Mouse (Mus musculus) urinary bladder, adult 2 months (tissue): ENCODE data around the gene Ank. TPM values are rescaled to one million over a fixed set of nuclear protein-coding genes. Genes with fewer than 3 reads are reported as not detected.

ENCODE experiments used
- DNase-seq: peaks from one replicate; pipeline ENCODE4 v3.0.0; 2022; ENCODE audit warnings: low spot score
- polyA plus RNA-seq: library from polyadenylated mRNA; depleted of rRNA; stranded (reverse); fragments of >200 nt; gene quantifications from 2 replicates; pipeline ENCODE4 v1.2.3, GENCODE M21; 2012

The Ank gene
- polyA plus RNA-seq, 1 experiment = 53.4 TPM

GRCm38 (mm10) chr15:27597516-27597915, 131.0 kb downstream of the Ank start:
- no peak for DNase-seq

- no peak for DNase-seq
These were observed 132.4 kb downstream of the Ank start for GRCm38 (mm10) chr15:27598786-27599385.

GRCm38 (mm10) chr15:27600524-27600923, 134.0 kb downstream of the Ank start:
- DNase-seq = no peak

GRCm38 (mm10) chr15:27604558-27604957, 138.1 kb downstream of the Ank start:
- DNase-seq = no peak

GRCm38 (mm10) chr15:27605252-27605651, 138.8 kb downstream of the Ank start:
- no peak for DNase-seq

- no peak for DNase-seq
These were observed 143.1 kb downstream of the Ank start for GRCm38 (mm10) chr15:27609554-27609953.

GRCm38 (mm10) chr15:27612533-27613221, 146.2 kb downstream of the Ank start:
- DNase-seq = no peak

- DNase-seq = no peak
These were observed 146.8 kb downstream of the Ank start for GRCm38 (mm10) chr15:27613255-27613654.

- no peak for DNase-seq
These were observed 149.7 kb downstream of the Ank start for GRCm38 (mm10) chr15:27616159-27616558.

GRCm38 (mm10) chr15:27617227-27617626, 150.8 kb downstream of the Ank start:
- no peak for DNase-seq

GRCm38 (mm10) chr15:27618778-27619533, 152.5 kb downstream of the Ank start:
- no peak for DNase-seq

- DNase-seq = no peak
These were observed 153.2 kb downstream of the Ank start for GRCm38 (mm10) chr15:27619683-27620082.

- DNase-seq = no peak
These were observed 154.2 kb downstream of the Ank start for GRCm38 (mm10) chr15:27620475-27621185.

GRCm38 (mm10) chr15:27623286-27623685, 156.8 kb downstream of the Ank start:
- DNase-seq = no peak

- no peak for DNase-seq
These were observed 158.8 kb downstream of the Ank start for GRCm38 (mm10) chr15:27625014-27625889.

GRCm38 (mm10) chr15:27625890-27626255, 159.4 kb downstream of the Ank start:
- DNase-seq = no peak

GRCm38 (mm10) chr15:27626314-27626713, 159.8 kb downstream of the Ank start:
- DNase-seq = no peak

- no peak for DNase-seq
These were observed 161.3 kb downstream of the Ank start for GRCm38 (mm10) chr15:27627794-27628193.

GRCm38 (mm10) chr15:27629046-27629445, 162.6 kb downstream of the Ank start:
- DNase-seq = no peak

- DNase-seq = no peak
These were observed 163.5 kb downstream of the Ank start for GRCm38 (mm10) chr15:27629800-27630600.
